Mouse (Mus musculus) MEL (cell line): ENCODE results near the gene Fank1.
A peak's percentile ranks its signal among the peaks of the same experiment; 100 is the strongest.

Source experiments
- CHD1 ChIP-seq: IDR thresholded peaks from 2 replicates; pipeline ENCODE4 v1.6.1; 2012; ENCODE audit warnings: low read depth, mild to moderate bottlenecking, inconsistent platforms, low read length, improper control_type of control experiment
- CHD2 ChIP-seq: IDR thresholded peaks from 2 replicates; pipeline ENCODE4 v1.6.1; 2011; ENCODE audit warnings: low read length, improper control_type of control experiment
- CTCF ChIP-seq, 3 experiments: IDR thresholded peaks in 2 of 3; conservative IDR thresholded peaks in 1 of 3; 2 replicates each; pipeline ENCODE4 v1.5.1; 2011 to 2012; ENCODE audit warnings: low read length in 3 of 3, low read depth in 2 of 3, mild to moderate bottlenecking in 2 of 3, improper control_type of control experiment in 1 of 3, inconsistent platforms in 1 of 3, mixed read lengths in 1 of 3, moderate library complexity in 1 of 3; ENCODE audit not compliant: control insufficient read depth in 1 of 3, insufficient read depth in 1 of 3, poor library complexity in 1 of 3, severe bottlenecking in 1 of 3
- E2F4 ChIP-seq: IDR thresholded peaks from 2 replicates; pipeline ENCODE4 v1.6.1; 2011; ENCODE audit warnings: low read depth, low read length, improper control_type of control experiment, borderline replicate concordance
- EP300 ChIP-seq, 2 experiments: IDR thresholded peaks; 2 replicates each; pipeline ENCODE4 v1.6.1; 2011; ENCODE audit warnings: improper control_type of control experiment in 2 of 2, low read length in 2 of 2, low read depth in 1 of 2, mild to moderate bottlenecking in 1 of 2
- ETS1 ChIP-seq: IDR thresholded peaks from 2 replicates; pipeline ENCODE4 v1.6.1; 2012; ENCODE audit warnings: low read depth, mild to moderate bottlenecking, inconsistent platforms, low read length, improper control_type of control experiment, moderate library complexity
- MAFK ChIP-seq: IDR thresholded peaks from 2 replicates; pipeline ENCODE4 v1.6.1; 2011; ENCODE audit warnings: low read depth, mild to moderate bottlenecking, low read length, improper control_type of control experiment, borderline replicate concordance
- POLR2A ChIP-seq, 2 experiments: IDR thresholded peaks; 2 replicates each; pipeline ENCODE4 v1.6.1; 2011 to 2012; ENCODE audit warnings: low read length in 2 of 2, mild to moderate bottlenecking in 2 of 2, control low read depth in 1 of 2, improper control_type of control experiment in 1 of 2, low read depth in 1 of 2, moderate library complexity in 1 of 2; ENCODE audit not compliant: control insufficient read depth in 1 of 2, insufficient read depth in 1 of 2, poor library complexity in 1 of 2
- POLR2AphosphoS5 ChIP-seq: IDR thresholded peaks from 2 replicates; pipeline ENCODE4 v1.6.1; 2012; ENCODE audit warnings: low read depth, borderline replicate concordance, mild to moderate bottlenecking, inconsistent platforms, low read length, moderate library complexity, mixed read lengths
- SIN3A ChIP-seq: IDR thresholded peaks from 2 replicates; pipeline ENCODE4 v1.6.1; 2012; ENCODE audit warnings: low read length, improper control_type of control experiment, inconsistent platforms
- TAL1 ChIP-seq: IDR thresholded peaks from 2 replicates; pipeline ENCODE4 v1.6.1; 2012; ENCODE audit warnings: mild to moderate bottlenecking, inconsistent platforms, low read length, moderate library complexity, mixed read lengths
- ZKSCAN1 ChIP-seq: IDR thresholded peaks from 2 replicates; pipeline ENCODE4 v1.6.1; 2012; ENCODE audit warnings: low read depth, mild to moderate bottlenecking, inconsistent platforms, low read length, improper control_type of control experiment, moderate library complexity
- ZMIZ1 ChIP-seq: IDR thresholded peaks from 2 replicates; pipeline ENCODE4 v1.6.1; 2012; ENCODE audit warnings: low read depth, mild to moderate bottlenecking, inconsistent platforms, low read length, improper control_type of control experiment, moderate library complexity

GRCm38 (mm10) chr7:133776626-133776996, at the start of gene Fank1:
- TF ChIP-seq POLR2A (IDR thresholded peaks at IDR 0.05; ENCODE audit: control insufficient read depth in 1 of 2, insufficient read depth in 1 of 2, low read depth in 1 of 2, low read length in 2 of 2, poor library complexity in 1 of 2) (peak in 1 of 2 experiments; percentile 66; a peak in 1 of 4 replicates), ETS1 (no peak), CTCF (IDR thresholded peaks at IDR 0.05 in 2 of 3, conservative IDR thresholded peaks at IDR 0.05 in 1 of 3; ENCODE audit: control insufficient read depth in 1 of 3, insufficient read depth in 1 of 3, low read depth in 2 of 3, low read length in 3 of 3, poor library complexity in 1 of 3, severe bottlenecking in 1 of 3) (no peak), ZKSCAN1 (no peak), SIN3A (peak; percentile 96), CHD2 (no peak), MAFK (no peak), CHD1 (no peak), EP300 (IDR thresholded peaks at IDR 0.05; ENCODE audit: low read depth in 1 of 2, low read length in 2 of 2) (no peak), TAL1 (no peak), POLR2AphosphoS5 (no peak), E2F4 (no peak), ZMIZ1 (0 out of 2 replicates have a peak, but pooled peaks have one; percentile 47)
